Mouse (Mus musculus): ENCODE results near the gene Kcna5.

Kcna5 gene

GRCm38 (mm10) chr6:126535208-126535910, at the start of gene Kcna5:
Gene Kcna5 (minus strand): TSS chr6:126535412.
- no peak for DNase-seq

- DNase-seq, result peak; percentile 28 to 39
These were observed 47.9 kb upstream of the Kcna5 start for GRCm38 (mm10) chr6:126583075-126583474.

GRCm38 (mm10) chr6:126581632-126582031, 46.4 kb upstream of the Kcna5 start:
- DNase-seq, result no peak

GRCm38 (mm10) chr6:126580571-126580970, 45.4 kb upstream of the Kcna5 start:
- DNase-seq, result no peak

GRCm38 (mm10) chr6:126577415-126577814, 42.2 kb upstream of the Kcna5 start:
- DNase-seq, result no peak

- DNase-seq, result no peak
These were observed 41.4 kb upstream of the Kcna5 start for GRCm38 (mm10) chr6:126576566-126576965.

GRCm38 (mm10) chr6:126574778-126575177, 39.6 kb upstream of the Kcna5 start:
- DNase-seq, result no peak

GRCm38 (mm10) chr6:126573021-126573420, 37.8 kb upstream of the Kcna5 start:
- DNase-seq, result no peak

- no peak for DNase-seq
These were observed 34.6 kb upstream of the Kcna5 start for GRCm38 (mm10) chr6:126569809-126570208.

GRCm38 (mm10) chr6:126568046-126568830, 33.0 kb upstream of the Kcna5 start:
- no peak for DNase-seq

- DNase-seq, result no peak
These were observed 32.1 kb upstream of the Kcna5 start for GRCm38 (mm10) chr6:126567326-126567725.

- DNase-seq, result no peak
These were observed 29.2 kb upstream of the Kcna5 start for GRCm38 (mm10) chr6:126564376-126564775.

GRCm38 (mm10) chr6:126563898-126564297, 28.7 kb upstream of the Kcna5 start:
- DNase-seq, result peak; percentile 44 to 46

GRCm38 (mm10) chr6:126561702-126562101, 26.5 kb upstream of the Kcna5 start:
- no peak for DNase-seq

GRCm38 (mm10) chr6:126560696-126561095, 25.5 kb upstream of the Kcna5 start:
- DNase-seq, result no peak

- DNase-seq, result no peak
These were observed 24.8 kb upstream of the Kcna5 start for GRCm38 (mm10) chr6:126560036-126560435.

GRCm38 (mm10) chr6:126558276-126558675, 23.1 kb upstream of the Kcna5 start:
- DNase-seq, result no peak

- no peak for DNase-seq
These were observed 18.6 kb upstream of the Kcna5 start for GRCm38 (mm10) chr6:126553812-126554211.

- peak; percentile 9 to 13 for DNase-seq
These were observed 16.7 kb upstream of the Kcna5 start for GRCm38 (mm10) chr6:126551862-126552395.

- no peak for DNase-seq
These were observed 9.2 kb upstream of the Kcna5 start for GRCm38 (mm10) chr6:126544107-126545036.

GRCm38 (mm10) chr6:126542724-126543123, 7.5 kb upstream of the Kcna5 start:
- no peak for DNase-seq

- DNase-seq, result no peak
These were observed 2.3 kb upstream of the Kcna5 start for GRCm38 (mm10) chr6:126537512-126537911.

GRCm38 (mm10) chr6:126536926-126537325, 1.7 kb upstream of the Kcna5 start:
- no peak for DNase-seq

Data from B cell, adult 2 months (primary cell).